Mouse (Mus musculus) ES-Bruce4 (cell line): ENCODE results near the gene Csmd2. TPM values are rescaled to one million over a fixed set of nuclear protein-coding genes. Genes with fewer than 3 reads are reported as not detected.
A peak's percentile ranks its signal among the peaks of the same experiment; 100 is the strongest.

Source experiments
- H3K27ac ChIP-seq: 2 replicates; pipeline ENCODE4 v1.5.1; 2012; ENCODE audit warnings: low read length, inconsistent platforms; ENCODE audit not compliant: insufficient read depth
- H3K27me3 ChIP-seq: 2 replicates; pipeline ENCODE4 v1.6.1; 2012; ENCODE audit warnings: mild to moderate bottlenecking, low read length, inconsistent platforms; ENCODE audit not compliant: control insufficient read depth, poor library complexity, insufficient read depth, severe bottlenecking
- H3K36me3 ChIP-seq: 2 replicates; pipeline ENCODE4 v1.6.1; 2012; ENCODE audit warnings: inconsistent platforms, mild to moderate bottlenecking, low read length, moderate library complexity; ENCODE audit not compliant: control insufficient read depth, poor library complexity, insufficient read depth, severe bottlenecking
- H3K4me1 ChIP-seq: one replicate; pipeline ENCODE4 v1.8.1; 2011; ENCODE audit warnings: low read length; ENCODE audit not compliant: control insufficient read depth, insufficient read depth
- H3K4me3 ChIP-seq: 2 replicates; pipeline ENCODE4 v1.5.1; 2011; ENCODE audit warnings: low read depth, mild to moderate bottlenecking, low read length
- H3K9ac ChIP-seq: 2 replicates; pipeline ENCODE4 v1.6.1; 2012; ENCODE audit warnings: low read depth, mild to moderate bottlenecking, inconsistent platforms; ENCODE audit not compliant: poor library complexity, severe bottlenecking
- H3K9me3 ChIP-seq: replicated peaks from 2 replicates; pipeline ENCODE4 v1.6.1; 2012; ENCODE audit warnings: mild to moderate bottlenecking, low read length, inconsistent platforms; ENCODE audit not compliant: control insufficient read depth, poor library complexity, insufficient read depth, severe bottlenecking
- CTCF ChIP-seq: IDR thresholded peaks from one replicate; pipeline ENCODE4 v1.8.1; 2011; ENCODE audit warnings: low read depth, low read length
- EP300 ChIP-seq: IDR thresholded peaks from 2 replicates; pipeline ENCODE4 v1.6.1; 2011; ENCODE audit warnings: low read depth, low read length; ENCODE audit not compliant: insufficient read depth
- POLR2A ChIP-seq: IDR thresholded peaks from one replicate; pipeline ENCODE4 v1.8.1; 2011; ENCODE audit warnings: low read length; ENCODE audit not compliant: insufficient read depth
- polyA plus RNA-seq: library from polyadenylated mRNA; stranded (reverse); fragments of >200 nt; gene quantifications from 2 replicates; pipeline ENCODE4 v1.2.4, GENCODE M21; 2011; ENCODE audit warnings: low read depth; ENCODE audit not compliant: missing spikeins, insufficient read depth, insufficient read length

Gene Csmd2
- polyA plus RNA-seq, 1 experiment = 4.0 TPM

DNA sequence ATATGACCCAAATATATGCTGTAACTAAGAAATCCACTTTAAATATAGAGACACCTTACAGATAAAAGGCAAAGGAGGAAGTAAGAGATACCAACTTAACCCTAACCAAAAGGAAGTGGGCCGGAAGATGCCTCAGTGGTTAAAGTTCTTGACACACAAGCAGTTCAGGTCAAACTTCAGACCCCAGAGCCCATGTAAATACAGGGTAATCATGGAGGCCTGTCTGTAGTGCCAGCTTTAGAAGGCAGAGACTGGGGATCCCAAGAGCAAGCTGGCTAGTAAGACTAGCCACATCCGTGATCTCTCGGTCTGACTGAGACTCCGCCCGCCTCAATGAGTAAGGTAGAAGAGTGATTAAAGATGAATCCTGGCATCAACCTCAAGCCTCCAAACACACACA is 606.4 kb downstream of the Csmd2 start:
- no peak overlapping the region for H3K4me3 ChIP-seq
- H3K4me1 ChIP-seq = no peaks in the 10 kb centered on the region
- TF ChIP-seq EP300 (no peak), POLR2A (no peak), CTCF (no peak)
- no peak overlapping the region for H3K9ac ChIP-seq
- H3K9me3 ChIP-seq = no peaks in the 10 kb centered on the region
- no peaks in the 10 kb centered on the region for H3K27me3 ChIP-seq
- peaks cover 3% of the 10 kb centered on the region for H3K36me3 ChIP-seq
- no peak overlapping the region for H3K27ac ChIP-seq

DNA sequence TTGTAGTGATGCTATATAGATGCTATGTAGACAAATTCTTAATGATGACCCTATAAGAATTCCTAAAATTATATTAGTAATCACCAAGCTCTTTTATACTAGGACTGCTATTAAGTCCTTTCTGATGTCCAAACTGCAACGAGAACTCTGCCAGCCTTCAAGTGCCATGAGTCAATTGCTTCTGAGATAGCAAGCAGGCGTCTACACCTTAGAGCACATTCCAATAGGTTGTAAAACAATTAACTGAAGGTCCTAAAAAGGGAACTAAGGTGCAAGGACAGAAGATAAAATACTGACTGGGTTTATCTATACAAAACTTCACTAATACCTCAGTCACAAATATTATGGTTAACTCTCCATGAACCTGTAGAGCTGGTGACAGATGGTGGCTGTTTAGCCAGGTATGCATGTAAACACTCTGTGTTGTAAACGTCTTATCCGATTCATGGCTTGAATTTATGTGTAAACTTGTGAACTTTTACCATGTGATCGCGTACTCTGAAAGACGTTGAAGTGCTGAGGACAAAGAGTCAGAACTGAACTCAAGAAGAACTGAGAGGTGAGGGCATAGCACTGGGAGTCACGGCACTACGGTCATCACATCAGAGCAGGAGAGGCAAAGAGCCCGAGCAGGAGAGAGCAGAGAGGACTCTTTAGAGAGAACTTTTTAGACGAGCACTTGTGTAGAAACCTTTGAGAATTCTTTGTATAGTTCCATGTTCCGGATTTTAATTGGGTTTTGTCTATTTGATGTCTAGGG is 610.3 kb downstream of the Csmd2 start:
- no peaks in the 10 kb centered on the region for H3K9me3 ChIP-seq
- H3K27me3 ChIP-seq = no peaks in the 10 kb centered on the region
- no peak overlapping the region for H3K4me3 ChIP-seq
- no peaks in the 10 kb centered on the region for H3K4me1 ChIP-seq
- TF ChIP-seq POLR2A (no peak), EP300 (no peak), CTCF (no peak)
- peaks cover under 1% of the 10 kb centered on the region; the same call in 1 of the 2 replicates for H3K36me3 ChIP-seq
- H3K27ac ChIP-seq = no peak overlapping the region
- no peak overlapping the region for H3K9ac ChIP-seq

DNA sequence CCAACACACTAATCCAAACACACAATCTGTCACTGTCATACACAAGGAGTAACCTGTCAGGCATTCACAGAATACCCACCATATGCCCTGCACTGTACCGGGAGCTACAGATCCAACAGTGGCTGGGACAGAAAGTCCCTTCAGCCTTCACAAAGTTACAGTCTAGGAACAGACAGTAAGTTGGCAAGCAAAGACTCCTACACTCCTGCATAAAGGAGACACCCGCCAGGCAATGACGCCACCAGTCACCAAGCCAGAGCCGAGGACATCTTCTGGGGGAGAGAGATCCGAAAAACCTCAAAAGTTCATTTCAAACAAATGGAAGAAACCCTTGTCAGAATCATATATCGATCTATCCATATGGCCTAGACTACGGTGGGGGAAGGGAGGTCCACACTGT is 618.9 kb downstream of the Csmd2 start:
- TF ChIP-seq CTCF (no peak), POLR2A (no peak), EP300 (no peak)

DNA sequence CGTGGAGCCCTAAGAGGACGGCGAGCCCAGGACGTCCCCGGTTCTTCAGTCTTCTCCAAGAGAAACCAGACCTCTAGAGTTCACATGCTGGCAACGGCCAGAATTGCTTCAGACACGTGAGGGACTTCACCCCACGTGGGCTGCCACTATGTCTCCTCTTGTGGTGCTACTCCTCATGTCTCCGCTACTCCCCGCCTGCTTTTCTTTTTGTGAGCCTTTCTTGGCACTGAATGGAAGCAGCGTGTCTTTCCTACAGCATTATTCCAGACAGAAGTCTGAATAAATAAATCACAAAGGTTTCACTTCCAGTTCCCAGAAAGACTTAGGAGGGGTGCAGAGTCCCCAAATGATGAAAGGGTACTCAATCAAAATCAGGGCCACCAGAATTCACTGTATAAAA is 620.0 kb downstream of the Csmd2 start:
- no peak for TF ChIP-seq EP300
- no peak for TF ChIP-seq POLR2A
- no peak for TF ChIP-seq CTCF

More for the DNA sequence above, 618.9 kb downstream of the Csmd2 start:
- Histone ChIP-seq H3K27me3 (no peaks in the 10 kb centered on the region), H3K9ac (no peak overlapping the region), H3K4me1 (no peaks in the 10 kb centered on the region), H3K36me3 (peaks cover 7% of the 10 kb centered on the region; the same call in 1 of the 2 replicates), H3K27ac (no peak overlapping the region), H3K9me3 (no peaks in the 10 kb centered on the region), H3K4me3 (no peak overlapping the region)

DNA sequence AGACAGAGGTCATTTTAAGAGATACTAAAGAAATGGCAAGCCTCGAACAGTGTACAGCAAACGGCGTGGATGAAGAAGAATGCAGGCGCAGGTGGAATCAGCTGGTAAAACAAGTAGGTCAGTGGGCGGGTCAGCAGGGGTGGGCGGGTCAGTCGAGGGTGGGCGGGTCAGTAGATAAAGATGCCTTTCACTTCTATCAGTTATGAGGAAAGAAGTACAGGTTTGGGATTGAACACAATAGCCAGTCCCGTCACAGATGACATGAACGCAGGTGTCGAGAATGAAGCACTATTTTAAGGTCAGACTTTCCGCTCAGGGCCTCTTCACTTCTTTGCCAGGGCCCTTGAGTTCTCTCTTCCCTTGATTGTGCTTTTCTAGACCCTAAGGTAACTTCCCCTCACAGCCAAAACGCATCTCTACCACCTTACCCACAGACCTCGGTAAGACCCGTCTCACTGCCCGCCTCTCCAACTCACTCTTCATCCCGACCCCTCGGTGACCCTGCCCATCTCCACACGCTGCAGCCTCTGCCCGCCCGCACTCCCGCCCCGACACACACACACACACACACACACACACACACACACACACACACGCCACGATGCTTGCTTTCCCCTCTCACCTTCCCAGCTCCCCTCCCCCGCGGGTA is 621.7 kb downstream of the Csmd2 start:
- H3K27ac ChIP-seq = no peak overlapping the region
- no peaks in the 10 kb centered on the region for H3K4me1 ChIP-seq
- TF ChIP-seq EP300 (no peak), POLR2A (no peak), CTCF (no peak)

More for the DNA sequence above, 620.0 kb downstream of the Csmd2 start:
- Histone ChIP-seq H3K27ac (no peak overlapping the region), H3K9me3 (no peaks in the 10 kb centered on the region), H3K36me3 (peaks cover 7% of the 10 kb centered on the region; the same call in 1 of the 2 replicates), H3K27me3 (no peaks in the 10 kb centered on the region), H3K4me3 (no peak overlapping the region), H3K9ac (no peak overlapping the region), H3K4me1 (no peaks in the 10 kb centered on the region)

DNA sequence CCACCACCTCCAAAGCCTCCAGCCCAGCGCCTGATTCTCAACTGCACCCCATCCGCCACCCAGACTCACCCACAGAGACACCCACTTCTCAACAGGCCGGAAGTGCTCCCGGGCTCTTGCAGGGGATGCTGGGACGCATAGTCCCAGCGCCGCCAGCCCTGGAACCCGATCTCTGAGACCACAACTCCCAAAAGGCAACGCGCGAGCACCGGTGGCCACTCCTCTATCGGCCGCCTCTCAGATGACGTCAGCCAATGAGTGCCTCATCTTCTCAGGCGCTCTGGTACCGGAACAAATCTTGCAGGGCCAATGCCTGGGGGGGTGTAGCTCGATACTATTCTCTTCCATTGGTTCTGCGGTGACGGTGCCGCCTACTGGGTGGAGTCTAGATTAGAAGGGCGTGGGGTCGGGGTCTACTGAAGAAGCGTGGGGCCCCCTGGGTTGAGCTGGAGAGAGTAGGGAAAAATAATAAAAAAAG is 622.3 kb downstream of the Csmd2 start, which contains the start of gene Zscan20:
Gene Zscan20, minus strand, starts transcription at position 174 of the 478 bp plus-strand sequence.
- no peak within 1 kb of the TSS for H3K27ac ChIP-seq
- no peaks in the 10 kb centered on the region for H3K36me3 ChIP-seq
- TF ChIP-seq POLR2A (no peak), EP300 (no peak), CTCF (no peak)

More for the DNA sequence above, 621.7 kb downstream of the Csmd2 start:
- Histone ChIP-seq H3K9me3 (no peaks in the 10 kb centered on the region), H3K4me3 (peak overlapping the region; percentile 86), H3K9ac (peak overlapping the region; percentile 36), H3K36me3 (no peaks in the 10 kb centered on the region), H3K27me3 (no peaks in the 10 kb centered on the region)

More for the DNA sequence above, 622.3 kb downstream of the Csmd2 start, which contains the start of gene Zscan20:
- H3K4me1 ChIP-seq = no peaks in the 10 kb centered on the region
- H3K9ac ChIP-seq = peak within 1 kb of the TSS; percentile 36
- H3K4me3 ChIP-seq = peak within 1 kb of the TSS; percentile 86
- H3K9me3 ChIP-seq = no peaks in the 10 kb centered on the region
- H3K27me3 ChIP-seq = no peaks in the 10 kb centered on the region
